Mouse (Mus musculus): ENCODE results near the gene Hecw2. TPM values are rescaled to one million over a fixed set of nuclear protein-coding genes. Genes with fewer than 3 reads are reported as not detected.

Hecw2 gene
- polyA plus RNA-seq, 1 experiment, result 1.3 TPM

- no peaks in the 10 kb centered on the region for H3K27me3 ChIP-seq (ENCODE audit: control insufficient read depth, insufficient read depth, low read length)
- no peak overlapping the region for H3K27ac ChIP-seq (ENCODE audit: control insufficient read depth, insufficient read depth, low read depth, low read length)
- H3K36me3 ChIP-seq (ENCODE audit: control insufficient read depth, insufficient read depth, low read length), result no peaks in the 10 kb centered on the region
- no peak for TF ChIP-seq CTCF (IDR thresholded peaks at IDR 0.05; ENCODE audit: control insufficient read depth, insufficient read depth, insufficient replicate concordance, low read depth, low read length)
- TF ChIP-seq POLR2A (IDR thresholded peaks at IDR 0.05; ENCODE audit: control insufficient read depth, low read depth, low read length), result no peak
- H3K4me3 ChIP-seq (ENCODE audit: control insufficient read depth, low read depth, low read length), result no peak overlapping the region
- no peaks in the 10 kb centered on the region for H3K4me1 ChIP-seq (ENCODE audit: control insufficient read depth, insufficient read depth, low read length)
Observed at GRCm38 (mm10) chr1:53774571-53774970, 420.4 kb downstream of the Hecw2 start.

DNA sequence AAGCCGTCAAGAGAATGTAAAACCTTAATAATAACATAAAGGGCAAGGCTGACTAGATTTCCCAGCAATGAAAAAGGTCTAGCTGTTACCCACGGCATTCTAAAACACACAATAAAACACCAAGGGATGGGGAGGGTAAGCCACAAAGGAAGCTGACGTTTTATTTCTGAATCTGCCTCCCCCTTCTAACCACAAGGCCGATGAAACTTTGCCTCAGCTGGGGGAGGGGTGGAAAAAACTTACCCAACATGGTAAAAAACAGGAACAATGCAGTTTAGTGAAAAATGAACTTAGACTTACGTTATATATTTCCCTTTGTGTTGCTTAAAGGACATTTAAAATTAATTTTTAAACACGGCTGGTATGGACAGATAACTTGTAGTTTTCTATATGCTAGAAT is 421.0 kb downstream of the Hecw2 start:
- no peaks in the 10 kb centered on the region for H3K4me1 ChIP-seq (ENCODE audit: control insufficient read depth, insufficient read depth, low read length)
- no peak for TF ChIP-seq CTCF (IDR thresholded peaks at IDR 0.05; ENCODE audit: control insufficient read depth, insufficient read depth, insufficient replicate concordance, low read depth, low read length)
- no peaks in the 10 kb centered on the region for H3K27me3 ChIP-seq (ENCODE audit: control insufficient read depth, insufficient read depth, low read length)
- no peak overlapping the region for H3K27ac ChIP-seq (ENCODE audit: control insufficient read depth, insufficient read depth, low read depth, low read length)
- H3K36me3 ChIP-seq (ENCODE audit: control insufficient read depth, insufficient read depth, low read length), result no peaks in the 10 kb centered on the region
- no peak overlapping the region for H3K4me3 ChIP-seq (ENCODE audit: control insufficient read depth, low read depth, low read length)

DNA sequence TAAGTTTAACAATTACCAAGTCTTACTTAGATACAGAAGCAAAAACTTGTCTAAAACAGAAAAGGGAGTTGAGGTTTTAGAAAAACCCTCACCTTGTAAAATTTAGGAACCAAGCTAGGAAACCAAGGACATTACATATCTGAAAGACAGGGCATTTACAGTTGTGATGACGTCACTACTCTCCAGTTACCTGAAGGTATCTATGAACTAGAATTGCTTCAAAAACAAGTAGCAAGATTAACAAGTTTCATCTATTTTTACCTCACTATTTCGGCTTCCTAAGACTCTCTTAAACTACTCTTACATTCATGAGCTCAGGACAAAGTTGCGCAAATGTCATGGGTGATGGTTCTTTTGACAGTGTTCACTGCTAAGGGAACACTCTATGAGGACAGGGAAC is 422.0 kb downstream of the Hecw2 start:
- Histone ChIP-seq H3K36me3 (ENCODE audit: control insufficient read depth, insufficient read depth, low read length) (no peaks in the 10 kb centered on the region), H3K27me3 (ENCODE audit: control insufficient read depth, insufficient read depth, low read length) (no peaks in the 10 kb centered on the region), H3K4me3 (ENCODE audit: control insufficient read depth, low read depth, low read length) (no peak overlapping the region), H3K27ac (ENCODE audit: control insufficient read depth, insufficient read depth, low read depth, low read length) (no peak overlapping the region), H3K4me1 (ENCODE audit: control insufficient read depth, insufficient read depth, low read length) (no peaks in the 10 kb centered on the region)
- TF ChIP-seq CTCF (IDR thresholded peaks at IDR 0.05; ENCODE audit: control insufficient read depth, insufficient read depth, insufficient replicate concordance, low read depth, low read length) (no peak), POLR2A (IDR thresholded peaks at IDR 0.05; ENCODE audit: control insufficient read depth, low read depth, low read length) (no peak)

DNA sequence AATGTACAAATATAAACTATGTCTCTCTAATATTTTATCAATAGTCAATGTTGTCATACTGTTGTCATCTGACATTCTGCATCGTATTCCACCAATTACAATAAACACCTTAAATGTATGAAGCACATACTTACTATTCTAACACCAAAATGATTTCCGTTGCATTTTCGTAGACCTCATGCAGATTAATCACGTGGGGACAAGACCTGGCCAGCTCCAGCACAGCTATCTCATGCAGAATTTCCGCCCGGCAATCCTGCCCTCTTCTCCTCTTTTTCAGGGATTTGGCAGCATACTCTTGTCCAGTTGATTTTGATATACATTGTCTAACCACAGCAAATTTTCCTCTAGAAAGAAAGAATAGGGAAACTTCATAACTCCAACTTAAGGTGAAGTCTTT is 423.5 kb downstream of the Hecw2 start:
- Histone ChIP-seq H3K36me3 (ENCODE audit: control insufficient read depth, insufficient read depth, low read length) (no peaks in the 10 kb centered on the region), H3K4me1 (ENCODE audit: control insufficient read depth, insufficient read depth, low read length) (no peaks in the 10 kb centered on the region), H3K27ac (ENCODE audit: control insufficient read depth, insufficient read depth, low read depth, low read length) (no peak overlapping the region), H3K27me3 (ENCODE audit: control insufficient read depth, insufficient read depth, low read length) (no peaks in the 10 kb centered on the region), H3K4me3 (ENCODE audit: control insufficient read depth, low read depth, low read length) (no peak overlapping the region)
- TF ChIP-seq POLR2A (IDR thresholded peaks at IDR 0.05; ENCODE audit: control insufficient read depth, low read depth, low read length), result no peak
- TF ChIP-seq CTCF (IDR thresholded peaks at IDR 0.05; ENCODE audit: control insufficient read depth, insufficient read depth, insufficient replicate concordance, low read depth, low read length), result no peak

DNA sequence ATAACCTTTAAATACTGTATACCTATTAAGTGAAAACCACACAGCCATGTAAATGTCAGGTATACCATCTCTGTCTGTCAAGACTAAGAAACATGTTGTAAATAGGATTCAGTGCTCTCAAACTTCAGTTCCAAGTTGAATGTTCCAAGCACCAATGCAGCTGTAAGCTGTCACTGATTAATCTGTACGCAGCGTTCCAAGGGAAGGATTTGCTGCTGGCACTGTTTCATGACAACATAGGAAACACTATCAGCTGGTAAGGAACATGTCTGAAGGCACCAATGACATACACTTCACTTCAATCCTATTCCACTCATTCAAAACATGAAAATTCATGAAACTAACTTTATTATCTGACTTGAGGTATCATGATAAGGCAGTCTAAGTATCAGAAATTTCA is 428.9 kb downstream of the Hecw2 start:
- peaks cover 2% of the 10 kb centered on the region; the same call in 1 of the 2 replicates for H3K36me3 ChIP-seq (ENCODE audit: control insufficient read depth, insufficient read depth, low read length)
- H3K4me3 ChIP-seq (ENCODE audit: control insufficient read depth, low read depth, low read length), result no peak overlapping the region
- H3K27ac ChIP-seq (ENCODE audit: control insufficient read depth, insufficient read depth, low read depth, low read length), result no peak overlapping the region
- no peaks in the 10 kb centered on the region for H3K27me3 ChIP-seq (ENCODE audit: control insufficient read depth, insufficient read depth, low read length)
- no peak for TF ChIP-seq POLR2A (IDR thresholded peaks at IDR 0.05; ENCODE audit: control insufficient read depth, low read depth, low read length)
- TF ChIP-seq CTCF (IDR thresholded peaks at IDR 0.05; ENCODE audit: control insufficient read depth, insufficient read depth, insufficient replicate concordance, low read depth, low read length), result no peak
- H3K4me1 ChIP-seq (ENCODE audit: control insufficient read depth, insufficient read depth, low read length), result no peaks in the 10 kb centered on the region

- H3K4me3 ChIP-seq (ENCODE audit: control insufficient read depth, low read depth, low read length), result no peak overlapping the region
- no peak overlapping the region for H3K27ac ChIP-seq (ENCODE audit: control insufficient read depth, insufficient read depth, low read depth, low read length)
- no peaks in the 10 kb centered on the region for H3K36me3 ChIP-seq (ENCODE audit: control insufficient read depth, insufficient read depth, low read length)
- TF ChIP-seq CTCF (IDR thresholded peaks at IDR 0.05; ENCODE audit: control insufficient read depth, insufficient read depth, insufficient replicate concordance, low read depth, low read length) (no peak), POLR2A (IDR thresholded peaks at IDR 0.05; ENCODE audit: control insufficient read depth, low read depth, low read length) (no peak)
- no peaks in the 10 kb centered on the region for H3K27me3 ChIP-seq (ENCODE audit: control insufficient read depth, insufficient read depth, low read length)
- H3K4me1 ChIP-seq (ENCODE audit: control insufficient read depth, insufficient read depth, low read length), result no peaks in the 10 kb centered on the region
Observed at GRCm38 (mm10) chr1:53757316-53757715, 437.7 kb downstream of the Hecw2 start.

Other genes with a start within 250 kb of the Hecw2 start
- gene Ccdc150, start 55.5 kb upstream of the Hecw2 start, polyA plus RNA-seq (2012; rRNA removed), result 33.2 and 38.5 TPM in 2 replicates
- 4.4 and 5.3 TPM in 2 replicates for gene Gtf3c3, start 243.8 kb upstream of the Hecw2 start, polyA plus RNA-seq (2012; rRNA removed)

All from testis, adult 2 months (tissue).